Mouse (Mus musculus): ENCODE measurements around the gene Bcl2l1.

The Bcl2l1 gene

DNA sequence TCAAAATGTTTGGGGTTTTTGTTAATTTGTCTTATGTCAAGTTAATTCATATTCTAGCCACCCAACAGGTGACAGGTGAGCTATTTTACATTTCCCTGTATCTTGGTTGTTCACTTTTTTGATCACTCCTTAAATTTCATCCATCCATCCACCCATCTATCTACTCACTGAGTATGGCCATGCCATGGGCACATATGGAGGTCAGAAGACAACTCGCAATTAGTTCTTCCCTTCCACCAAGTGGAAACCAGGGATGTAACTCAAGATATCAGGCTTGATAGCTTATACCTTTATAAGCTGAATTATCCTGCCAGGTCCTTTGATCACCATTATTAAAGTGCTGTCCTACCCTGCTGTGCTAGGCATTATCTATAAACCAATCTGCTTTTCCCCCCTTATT, 7.8 kb downstream of the Bcl2l1 start:
- no peak for DNase-seq

DNA sequence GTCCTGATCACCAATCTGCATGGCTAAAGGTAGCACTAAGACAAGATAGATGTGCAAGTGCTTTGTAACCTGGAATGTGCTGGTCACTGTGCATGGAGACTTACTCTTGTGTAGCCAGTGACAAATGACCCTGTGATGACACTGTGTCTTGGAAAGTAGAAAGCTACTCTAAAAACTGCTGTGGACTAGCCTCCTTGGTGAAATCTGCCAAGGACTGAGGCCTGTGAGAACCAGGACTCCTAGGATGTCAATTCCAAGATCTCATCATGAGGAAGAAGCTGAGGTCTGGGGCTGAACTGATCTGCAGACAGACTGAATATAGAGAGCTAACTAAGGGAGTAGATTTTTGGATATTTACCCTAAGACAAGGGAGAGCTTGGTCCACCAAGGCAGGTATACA, 10.0 kb downstream of the Bcl2l1 start:
- DNase-seq: no peak

DNA sequence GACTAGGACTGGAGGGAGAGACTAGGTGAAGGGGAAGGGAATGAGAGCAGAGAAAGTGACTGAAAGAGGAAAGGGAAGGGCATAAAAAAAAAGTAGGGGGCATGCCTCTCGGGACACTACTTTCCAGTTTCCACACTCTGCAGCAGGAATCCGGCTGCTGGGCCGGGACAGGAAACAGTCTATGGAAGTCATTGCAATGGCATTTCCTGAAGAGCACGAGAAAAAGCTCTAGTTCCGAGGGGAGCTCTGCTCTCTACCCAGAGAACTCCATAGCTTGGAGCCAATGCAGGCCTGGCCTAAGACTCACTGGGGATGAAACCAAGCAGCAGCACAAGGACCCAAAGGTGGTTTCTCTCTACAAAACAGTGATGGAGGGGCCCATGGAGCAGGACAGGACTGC, 10.5 kb downstream of the Bcl2l1 start:
- peak in 1 of 2 experiments; percentile 11 for DNase-seq

DNA sequence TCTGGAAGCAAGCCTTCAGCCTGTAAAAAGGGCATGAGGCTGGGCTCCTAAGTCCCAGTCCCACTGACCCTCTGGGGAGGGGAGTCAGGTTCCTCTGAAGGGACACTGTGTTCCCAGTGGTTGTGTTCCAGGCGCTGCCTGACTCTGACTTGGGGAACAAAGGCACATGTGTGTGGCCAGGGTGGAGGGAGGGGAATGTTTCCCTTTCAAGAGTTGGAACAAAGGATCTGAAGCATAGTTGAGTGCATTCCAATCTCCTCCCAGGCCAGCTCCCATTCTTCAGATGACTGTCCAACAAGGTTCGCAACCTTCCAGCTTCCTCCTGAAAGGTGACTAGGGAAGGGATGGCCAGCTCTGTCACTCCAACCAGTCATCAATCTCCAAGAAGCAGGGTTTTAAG, 11.2 kb downstream of the Bcl2l1 start:
- peak in 1 of 2 experiments; percentile 32 for DNase-seq

DNA sequence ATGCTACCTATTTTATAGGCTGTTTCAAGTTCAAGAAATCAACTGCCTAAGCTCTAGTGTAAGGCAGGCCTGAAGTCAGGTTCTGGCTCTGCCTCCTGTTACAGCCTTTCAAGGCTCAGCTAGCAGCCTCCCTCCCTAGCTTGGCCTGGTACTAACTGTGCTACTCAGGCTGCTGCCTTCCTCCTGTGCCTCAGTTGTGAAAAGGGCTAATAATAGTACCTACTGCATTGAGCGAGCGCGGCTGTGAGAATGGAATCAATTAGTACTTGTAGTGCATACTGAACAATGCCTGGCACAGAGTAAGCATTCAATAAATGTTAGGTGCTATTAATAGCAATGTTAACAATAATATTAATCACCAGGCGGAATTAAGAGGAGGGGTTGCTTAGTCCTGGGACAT, 11.6 kb downstream of the Bcl2l1 start:
- DNase-seq: peak in 1 of 2 experiments; percentile 24

DNA sequence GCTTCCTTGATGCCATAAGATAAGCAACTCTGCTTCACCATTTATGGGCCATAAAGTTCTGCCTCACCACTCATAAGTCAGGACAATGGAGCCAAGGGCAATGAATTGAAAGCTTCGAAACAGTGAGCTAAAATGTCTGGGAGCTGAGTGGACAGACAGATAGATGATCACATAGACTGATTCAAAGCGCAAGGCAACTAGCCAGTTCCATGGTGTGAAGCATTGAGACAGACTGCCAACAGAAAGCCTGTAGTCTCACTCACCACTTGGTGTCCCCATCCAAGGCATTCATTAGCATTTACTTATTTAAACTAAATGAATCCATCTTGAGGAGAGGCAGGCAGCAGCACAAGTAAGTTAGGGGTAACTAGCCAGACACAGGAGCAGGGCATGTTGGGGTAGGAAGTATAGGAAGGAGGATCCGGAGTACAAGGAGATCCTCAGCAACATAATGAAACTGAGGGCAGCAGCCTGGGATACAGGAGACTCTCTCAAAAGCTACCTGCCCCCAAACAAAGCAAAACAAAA, 12.4 kb downstream of the Bcl2l1 start:
- DNase-seq: peak in 1 of 2 experiments; percentile 68

DNA sequence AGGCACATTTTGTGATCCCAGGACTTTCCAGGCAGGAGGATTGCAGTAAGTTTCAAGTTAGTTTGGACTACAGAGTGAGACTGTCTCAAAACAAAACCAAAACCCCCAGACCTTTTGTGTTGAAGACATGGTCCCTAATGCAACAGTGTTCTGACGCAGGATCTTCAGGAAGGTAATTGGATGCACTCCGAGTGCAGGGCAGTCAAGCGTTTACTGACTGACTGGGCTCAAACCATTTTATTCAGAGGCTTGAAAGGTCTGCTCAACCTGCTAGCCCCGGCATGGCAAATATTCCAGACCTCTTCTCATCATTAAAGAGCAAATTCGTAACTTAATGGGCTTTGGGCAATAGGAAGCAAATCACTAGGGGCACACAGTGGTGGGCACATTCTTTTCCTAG, 12.8 kb downstream of the Bcl2l1 start:
- DNase-seq: peak; percentile 49 to 64

DNA sequence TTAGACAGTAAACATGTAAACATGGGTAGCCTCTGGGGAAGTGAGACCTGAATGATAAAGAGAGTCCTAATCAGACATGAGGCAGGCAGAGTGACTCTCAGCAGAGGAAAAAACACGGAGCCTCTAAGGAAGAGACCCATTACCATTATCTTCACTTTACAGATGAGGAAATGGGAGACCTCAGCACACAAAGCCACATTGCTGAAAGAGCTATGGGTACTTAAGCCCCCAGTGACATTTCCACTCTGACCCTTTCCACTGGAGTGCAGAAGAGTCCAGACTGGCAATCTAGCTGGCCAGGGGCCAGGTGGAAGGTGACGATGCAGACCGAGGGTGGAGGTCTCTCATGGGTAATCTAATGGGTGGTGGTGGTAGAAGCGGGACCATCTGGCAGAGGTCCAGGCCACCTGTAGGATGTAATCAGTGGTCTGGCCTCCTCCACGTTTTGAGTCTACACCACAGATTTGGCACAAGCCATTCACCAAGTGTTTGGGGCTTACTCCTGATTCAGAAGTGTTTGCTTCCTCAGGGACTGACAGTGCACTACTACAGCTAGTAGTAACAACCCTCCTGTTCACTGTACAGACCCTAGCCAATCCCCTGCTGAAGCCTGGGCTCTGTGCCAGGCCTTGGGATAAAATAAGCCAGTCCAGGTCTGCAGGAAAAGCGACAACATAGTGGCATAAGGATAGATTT, 13.8 kb downstream of the Bcl2l1 start:
- peak; percentile 97 to 98 for DNase-seq

DNA sequence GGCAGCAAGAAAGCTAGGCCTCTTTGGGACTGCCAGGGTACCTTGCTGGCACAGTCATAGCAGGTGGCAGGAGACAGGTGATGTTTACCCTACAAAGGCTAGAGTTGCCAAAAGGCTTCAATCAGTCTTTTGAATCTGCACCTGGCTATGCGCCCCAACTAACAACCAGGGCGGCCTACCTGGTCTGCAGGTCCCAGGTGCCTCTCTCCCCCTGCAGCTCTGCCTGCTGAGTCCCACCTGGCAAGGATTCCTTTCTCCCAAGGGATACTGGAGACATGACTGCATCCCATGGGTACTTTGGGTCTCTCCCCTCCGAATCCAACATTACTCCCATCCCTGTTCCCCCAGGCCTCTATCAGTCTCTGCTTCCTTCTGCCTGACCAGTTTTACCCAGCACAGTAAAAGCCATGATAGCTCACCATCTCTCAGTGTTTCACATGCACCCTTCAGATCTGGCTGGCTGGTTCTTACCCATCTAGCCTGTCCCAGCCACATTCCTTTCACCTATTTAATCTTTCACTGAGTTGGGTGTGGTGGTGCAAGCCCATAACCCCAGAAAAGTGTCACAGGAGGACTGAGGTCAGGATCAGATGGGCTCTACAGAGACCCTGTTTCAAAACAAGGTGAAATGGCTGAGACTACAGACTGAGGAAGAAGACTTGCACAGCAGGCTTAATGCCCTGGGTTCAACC, 14.7 kb downstream of the Bcl2l1 start:
- DNase-seq: no peak

DNA sequence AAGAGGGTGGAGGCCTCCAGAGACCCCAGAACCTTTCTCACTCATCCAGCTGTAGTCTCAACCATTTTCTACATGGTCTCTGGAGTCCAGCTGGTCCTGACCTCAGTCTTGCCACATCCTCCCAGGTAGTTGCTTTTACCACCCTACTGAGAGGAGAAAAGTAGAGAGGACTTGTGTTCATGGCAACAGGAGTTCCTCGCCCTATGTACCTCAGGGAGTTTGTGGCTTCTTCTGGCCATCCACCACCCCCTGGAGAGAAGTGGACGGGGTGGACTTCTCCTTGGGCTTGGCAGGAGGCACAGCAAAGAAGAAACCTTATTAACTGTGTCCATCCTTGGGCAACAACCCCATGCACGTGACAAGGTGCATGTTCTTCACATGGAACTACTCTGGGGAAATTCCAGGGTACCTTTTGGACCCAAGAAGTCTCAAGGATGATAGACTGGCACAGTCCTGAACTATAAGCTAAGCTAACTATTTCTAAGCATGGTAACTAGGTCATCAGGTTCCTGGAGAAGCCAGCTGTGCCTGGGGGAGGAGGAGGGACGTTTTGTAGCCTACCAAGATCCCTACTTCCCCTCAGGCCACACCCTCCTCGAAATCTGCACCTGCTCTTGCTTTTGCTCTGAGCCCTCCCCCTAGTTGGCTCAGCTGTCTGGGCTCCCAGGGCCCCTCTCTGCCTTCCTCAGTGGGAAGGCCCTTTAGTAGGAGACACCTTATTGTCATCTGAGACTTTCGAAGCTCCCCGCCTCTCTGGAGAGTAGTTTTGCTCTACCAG, 15.5 kb downstream of the Bcl2l1 start:
- DNase-seq: no peak

DNA sequence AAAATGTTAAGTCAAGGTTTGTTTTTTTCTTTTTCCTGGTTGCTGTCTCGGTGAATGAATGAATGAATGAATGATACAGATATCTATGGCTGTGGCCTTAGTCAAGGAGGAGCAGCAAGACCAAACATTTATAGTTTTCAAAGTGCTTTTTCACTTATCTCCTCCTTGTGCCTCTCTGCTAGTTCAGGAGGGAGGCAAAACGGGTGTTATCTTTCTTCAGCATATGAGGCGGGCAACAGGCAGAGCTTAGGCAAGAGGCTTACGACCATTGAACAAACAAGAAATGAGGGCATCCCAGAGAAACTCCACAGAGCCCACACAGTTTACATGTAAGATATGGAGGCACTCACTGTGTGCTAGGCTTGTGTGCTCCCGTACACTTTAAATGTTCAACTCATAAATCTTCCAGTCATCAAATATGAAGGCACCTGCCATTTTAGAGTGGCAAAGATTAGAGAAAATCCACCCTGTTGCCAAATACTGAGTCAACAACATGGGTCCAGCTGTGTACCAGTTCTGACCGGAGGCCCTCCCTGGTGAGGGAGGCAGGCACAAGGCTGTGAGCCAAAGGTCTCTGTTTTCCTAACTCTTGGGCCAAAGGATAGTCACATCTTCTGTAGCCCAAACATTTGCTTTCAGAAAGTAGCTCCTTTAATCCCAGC, 17.2 kb downstream of the Bcl2l1 start:
- no peak for DNase-seq

DNA sequence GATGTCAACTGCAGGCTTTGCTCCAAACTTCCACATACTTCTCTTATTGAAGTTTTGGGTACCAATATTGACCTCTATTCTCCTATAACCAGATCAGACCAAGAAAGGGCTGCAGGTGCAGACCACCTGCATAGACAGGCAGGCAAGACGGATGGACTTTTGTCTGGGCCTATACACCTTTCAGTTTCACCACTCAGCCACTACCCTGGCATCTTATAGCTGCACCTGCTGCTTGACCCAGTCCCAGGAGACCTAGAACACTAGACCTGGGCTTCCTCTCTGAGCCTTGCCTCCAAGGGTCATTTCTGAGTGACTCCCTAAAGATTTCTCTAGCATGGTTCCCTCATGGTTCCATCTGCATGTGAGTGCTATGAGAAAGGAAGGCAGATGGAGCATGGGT, 18.3 kb downstream of the Bcl2l1 start:
- DNase-seq: no peak

DNA sequence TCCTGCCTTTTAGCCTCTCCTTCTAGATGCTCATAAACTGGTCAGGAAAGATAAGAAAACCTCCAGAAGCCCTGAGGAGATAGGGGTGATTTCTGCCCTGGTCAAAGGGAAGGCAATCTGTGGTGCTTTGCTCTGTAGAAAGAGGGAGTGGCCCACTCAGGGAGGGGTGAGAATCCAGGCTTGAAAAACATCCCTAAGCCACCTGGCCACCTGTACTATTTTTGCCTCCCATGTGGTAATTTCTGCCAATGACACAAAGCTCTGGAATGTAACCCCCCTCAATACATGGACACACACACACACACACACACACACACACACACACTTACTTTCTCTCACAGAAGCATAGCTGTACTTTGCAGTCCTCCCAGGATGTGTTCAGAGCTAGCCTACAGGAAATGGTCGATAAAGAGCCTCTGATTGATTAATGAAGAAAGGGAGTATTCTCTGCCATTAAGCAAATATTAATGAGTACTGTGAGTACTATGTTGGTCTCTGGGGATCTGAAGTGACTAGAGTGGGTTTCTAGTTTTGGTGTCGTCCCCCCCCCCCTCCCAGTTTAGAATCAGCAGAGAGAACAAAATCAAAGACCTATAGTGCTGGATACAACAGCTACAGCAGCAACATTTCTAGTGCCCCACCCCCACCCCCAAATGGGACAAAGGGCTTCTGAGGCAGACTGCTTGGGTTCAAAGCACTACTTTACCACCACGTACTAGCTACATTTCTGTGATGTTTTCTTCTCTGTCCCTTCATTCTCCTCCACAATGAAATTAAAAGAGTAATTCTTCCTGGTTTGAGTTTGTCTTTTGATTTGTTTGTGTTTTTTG, 20.0 kb downstream of the Bcl2l1 start:
- DNase-seq: no peak

DNA sequence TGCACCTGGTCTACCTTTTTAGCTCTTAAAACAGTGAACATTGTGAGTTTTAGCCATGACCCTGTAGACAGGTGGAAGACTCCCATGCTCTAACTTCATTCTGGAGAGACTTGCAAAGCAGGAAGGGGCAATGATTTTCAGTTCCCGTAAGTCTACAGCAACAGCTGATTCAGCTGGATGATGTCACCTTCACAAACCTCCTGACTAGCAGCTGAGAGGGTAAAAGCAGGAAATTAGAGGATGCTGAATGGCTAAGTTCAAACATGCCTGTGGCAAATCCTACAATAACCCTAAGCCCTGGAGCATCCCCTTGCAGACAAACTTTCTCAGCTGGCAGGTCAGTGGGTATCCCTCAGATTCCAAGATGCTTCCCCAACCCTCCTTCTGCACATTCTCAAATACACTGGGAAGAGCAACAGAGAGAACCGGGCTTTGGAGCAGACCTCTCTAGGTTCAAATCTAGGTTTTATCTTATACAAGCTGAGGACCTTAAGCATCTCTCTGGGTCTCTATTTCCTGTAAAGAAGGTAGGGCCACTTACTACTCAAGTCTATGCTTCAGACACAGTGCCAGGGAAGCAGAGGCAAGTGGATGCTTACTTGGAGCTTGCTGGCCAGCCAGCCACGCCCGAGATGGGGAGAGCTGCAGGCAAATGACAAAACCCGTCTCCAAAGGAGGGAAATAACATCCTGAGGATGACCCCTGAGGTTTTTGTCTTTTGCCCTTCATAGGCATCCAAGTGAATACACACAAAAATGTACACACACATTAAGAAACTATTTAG, 21.2 kb downstream of the Bcl2l1 start:
- DNase-seq: no peak

DNA sequence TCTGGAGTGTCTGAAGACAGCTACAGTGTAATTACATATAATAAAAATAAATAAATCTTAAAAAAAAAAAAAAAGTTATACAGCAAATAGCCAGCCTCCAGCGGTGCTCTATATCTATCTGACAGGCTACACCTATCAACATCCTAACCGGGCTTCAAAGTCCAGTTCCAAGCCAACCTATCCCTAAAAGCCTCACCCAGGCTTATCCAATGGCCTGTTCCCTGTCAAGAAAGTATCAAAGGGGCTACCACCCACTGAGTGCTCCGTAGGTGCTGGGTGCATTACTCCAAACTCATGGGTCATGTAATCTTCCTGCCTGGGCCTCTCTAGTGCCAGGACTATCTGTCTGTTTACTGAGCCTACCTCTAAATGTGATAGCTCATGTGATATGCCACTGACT, 23.4 kb downstream of the Bcl2l1 start:
- no peak for DNase-seq

DNA sequence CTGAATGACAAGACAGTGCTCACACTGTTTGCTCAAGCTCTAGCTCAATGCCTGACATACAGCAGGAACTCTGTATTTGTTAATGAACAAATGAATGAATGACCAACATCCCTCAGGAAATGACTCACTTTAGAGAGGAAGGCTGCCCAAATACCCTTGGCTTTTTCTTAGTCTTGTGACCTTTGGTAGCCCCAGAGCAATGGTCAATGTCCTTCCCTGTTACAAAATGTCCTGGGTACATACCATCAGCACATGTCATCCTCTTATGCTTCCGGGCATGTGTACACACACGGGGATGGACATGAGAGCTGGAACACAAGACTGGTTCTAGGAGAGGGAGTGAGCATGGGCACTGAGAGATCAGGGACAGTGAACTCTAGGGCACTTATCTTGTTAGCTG, 25.5 kb downstream of the Bcl2l1 start:
- no peak for DNase-seq

DNA sequence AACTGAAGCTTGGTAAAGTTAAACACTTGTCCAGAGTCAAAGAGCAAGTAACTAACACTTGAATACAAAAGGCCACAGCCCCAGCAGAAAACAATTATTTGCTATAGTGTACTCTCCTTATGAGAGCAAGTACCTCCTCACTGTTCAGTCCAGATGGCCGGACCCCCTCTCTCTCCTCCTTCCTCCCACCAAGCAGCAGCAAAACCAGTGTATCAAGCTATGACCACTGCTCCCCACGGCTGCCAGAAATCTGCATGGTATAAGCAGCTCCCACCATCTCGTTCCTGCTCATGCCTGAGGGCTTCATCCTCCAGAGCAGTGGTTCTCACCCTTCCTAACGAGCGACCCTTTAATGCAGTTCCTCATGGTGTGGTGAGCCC, 26.4 kb downstream of the Bcl2l1 start:
- peak in 1 of 2 experiments; percentile 43 for DNase-seq

DNA sequence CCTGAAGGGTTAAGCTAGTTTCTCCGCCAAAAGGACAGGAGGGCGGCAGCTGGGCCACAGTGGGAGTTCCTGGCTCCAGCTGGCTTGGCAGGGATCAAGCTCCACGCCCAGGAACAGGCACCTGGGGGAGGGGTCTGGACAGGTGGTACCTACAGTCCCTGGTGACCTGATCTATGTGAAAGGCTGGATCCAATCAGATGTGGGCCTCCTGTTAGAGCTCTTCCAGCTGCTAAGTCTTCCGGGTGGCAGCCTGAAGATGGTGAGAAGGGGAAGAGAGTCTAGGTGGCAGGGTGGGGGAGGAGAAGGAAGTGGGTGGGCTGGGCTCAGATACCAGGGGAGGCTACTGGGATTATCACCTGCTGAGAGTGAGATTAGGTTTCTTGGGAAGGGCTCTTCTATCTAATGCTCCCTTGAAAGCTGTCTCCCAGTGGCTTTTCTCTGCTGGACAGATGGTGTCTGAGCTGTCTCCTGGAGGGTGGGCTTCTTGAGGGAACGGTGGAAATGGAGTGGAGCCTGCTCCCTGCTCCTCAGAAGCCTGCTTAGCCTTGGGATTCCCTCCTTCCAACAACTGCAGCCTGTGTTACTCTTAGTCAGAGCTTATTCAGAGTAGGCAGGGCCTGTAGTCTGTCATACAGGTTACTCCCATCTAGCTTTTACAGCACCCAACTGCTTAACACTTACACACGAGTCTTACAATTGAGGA, 27.0 kb downstream of the Bcl2l1 start:
- peak; percentile 94 to 96 for DNase-seq

DNA sequence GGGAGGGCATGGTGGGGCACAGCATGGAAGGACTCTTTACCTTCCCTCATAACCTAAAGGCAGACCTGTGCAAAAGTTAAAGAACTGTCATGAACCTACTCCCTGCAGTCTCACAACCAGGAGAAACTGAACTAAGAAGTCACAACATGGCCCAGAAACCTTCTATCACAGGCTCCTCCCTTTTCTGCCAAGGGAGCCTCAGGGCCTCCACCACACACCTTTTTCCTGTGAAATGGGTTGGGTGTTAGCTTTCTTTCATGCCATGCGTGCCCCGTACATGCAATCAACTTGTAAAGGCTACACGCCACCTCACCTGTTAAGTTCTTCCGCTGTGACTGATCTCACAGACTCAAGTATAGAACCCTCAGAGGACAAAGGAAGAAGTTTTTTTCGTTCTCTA, 28.4 kb downstream of the Bcl2l1 start:
- DNase-seq: no peak

DNA sequence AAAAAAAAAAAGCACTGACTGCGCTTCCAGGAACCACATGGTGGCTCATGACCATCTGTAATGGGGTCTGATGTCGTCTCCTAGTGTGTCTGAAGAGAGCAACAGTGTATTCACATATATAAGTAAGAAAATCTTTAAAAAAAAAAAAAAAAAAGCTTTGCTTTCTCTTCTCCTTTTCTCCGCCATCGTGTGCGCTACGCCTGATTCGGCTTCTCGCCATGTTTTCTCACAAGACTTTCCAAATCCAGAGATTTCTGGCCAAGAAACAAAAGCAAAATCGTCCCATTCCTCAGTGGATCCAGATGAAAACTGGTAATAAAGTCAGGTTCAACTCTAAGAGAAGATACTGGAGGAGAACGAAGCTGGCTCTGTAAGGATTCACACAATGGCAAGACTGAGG, 29.2 kb downstream of the Bcl2l1 start:
- no peak for DNase-seq

DNA sequence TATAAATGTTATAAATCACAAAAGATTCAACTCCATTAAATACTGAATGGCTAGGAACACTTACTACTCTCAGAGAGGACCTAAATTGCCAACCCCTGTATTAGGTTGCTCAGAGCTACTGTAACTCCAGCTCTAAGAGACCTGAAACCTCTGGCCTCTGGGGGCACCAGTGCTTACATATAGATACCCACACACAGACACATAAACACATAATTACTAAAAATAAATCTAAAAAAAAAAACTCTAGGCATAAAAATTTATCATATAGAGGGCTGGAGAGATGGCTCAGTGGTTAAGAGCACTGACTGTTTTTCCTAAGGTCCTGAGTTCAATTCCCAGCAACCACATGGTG, 30.8 kb downstream of the Bcl2l1 start:
- DNase-seq: no peak

Measured in cerebellum, postnatal 14 days (tissue).